Mouse (Mus musculus): ENCODE measurements around the gene Oas1g.
A peak's percentile ranks its signal among the peaks of the same experiment; 100 is the strongest.
"Not testable (repeated sequence)": the region's sequence is repeated elsewhere in the genome, so short reads cannot be mapped to it uniquely, and the experiment has no call there.

Gene Oas1g

DNA sequence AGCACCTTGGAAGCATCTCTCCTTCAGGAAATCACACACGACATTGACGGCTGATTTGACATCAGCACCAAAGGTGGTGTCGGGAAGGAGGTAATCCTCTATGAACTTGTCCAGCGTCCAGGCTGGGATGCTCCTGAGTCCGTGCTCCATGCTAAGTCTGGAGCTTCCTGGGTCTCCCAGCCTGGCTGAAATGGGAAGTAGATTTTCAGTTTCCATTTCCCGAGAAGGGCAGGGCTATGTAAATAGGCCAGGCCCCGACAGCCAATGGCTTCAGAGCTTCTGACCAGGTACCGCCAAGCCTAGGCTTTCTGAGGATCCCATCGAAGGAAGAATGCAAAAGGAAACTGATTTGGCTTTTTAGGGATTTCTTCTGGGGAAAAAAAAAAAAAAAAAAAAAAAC lies at the start of gene Oas1g:
Gene Oas1g, minus strand, starts transcription at position 201 of the 400 bp plus-strand sequence.
- DNase-seq (ENCODE audit: low read depth, low spot score): not testable (repeated sequence)

DNA sequence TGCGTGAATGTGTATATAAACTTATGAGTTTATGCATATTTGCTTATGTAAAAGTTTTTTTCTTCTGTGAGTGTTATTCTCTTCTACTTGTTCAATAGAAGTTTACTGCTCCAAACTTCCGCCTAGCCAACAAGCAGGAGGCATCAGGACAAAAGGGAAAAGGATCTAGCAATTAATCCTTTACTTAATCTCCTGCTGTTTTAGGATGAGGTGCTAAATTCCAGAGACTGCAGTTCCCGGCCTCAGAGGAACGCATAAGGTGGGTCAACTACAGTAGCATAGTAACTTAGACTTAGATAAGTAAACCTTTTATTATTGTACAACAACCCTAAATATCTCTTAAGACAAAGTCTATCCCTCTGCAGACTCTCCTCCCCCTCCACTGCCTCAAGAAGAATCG lies 46.6 kb upstream of the Oas1g start:
- DNase-seq (ENCODE audit: low read depth, low spot score): no peak

DNA sequence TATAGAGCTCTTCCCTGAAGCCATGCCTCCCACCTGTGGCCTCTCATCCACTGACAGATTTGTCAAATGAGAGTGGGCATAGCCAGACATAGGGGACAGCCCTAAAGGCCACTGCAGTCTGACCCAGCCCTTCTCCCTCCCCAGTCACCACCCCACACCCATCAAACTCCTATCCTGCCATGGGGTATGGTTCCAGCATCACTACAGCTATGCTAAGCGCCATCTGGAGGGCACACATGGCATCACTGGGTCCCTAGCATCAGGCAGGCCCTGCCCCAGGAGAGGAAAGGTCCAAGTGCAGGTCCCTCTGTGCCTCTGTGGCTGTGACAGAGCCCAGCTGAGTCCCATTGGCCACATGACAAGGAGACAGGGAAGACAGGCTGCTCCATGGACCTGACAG lies 39.6 kb upstream of the Oas1g start:
- no peak for DNase-seq (ENCODE audit: low read depth, low spot score)

DNA sequence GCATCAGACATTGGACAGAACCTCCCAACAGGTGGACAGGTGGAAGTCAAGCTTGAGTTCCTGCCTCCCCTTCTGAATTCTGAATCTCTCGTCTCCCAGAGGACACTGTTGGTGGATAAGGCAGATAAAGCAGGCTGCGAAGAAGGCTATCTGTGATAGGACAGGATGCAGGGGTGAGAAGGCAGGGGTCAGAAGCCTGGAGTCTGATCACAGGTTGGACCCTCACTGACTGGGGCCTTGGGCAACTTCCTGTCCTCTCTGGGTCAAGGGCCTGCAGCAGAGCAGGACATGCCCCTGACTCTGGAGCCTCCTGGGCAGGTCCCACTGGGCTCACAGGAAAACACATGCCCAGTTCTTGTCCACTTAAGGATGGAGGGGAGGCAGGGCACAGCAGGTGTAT lies 38.9 kb upstream of the Oas1g start:
- not testable (repeated sequence) for DNase-seq (ENCODE audit: low read depth, low spot score)

DNA sequence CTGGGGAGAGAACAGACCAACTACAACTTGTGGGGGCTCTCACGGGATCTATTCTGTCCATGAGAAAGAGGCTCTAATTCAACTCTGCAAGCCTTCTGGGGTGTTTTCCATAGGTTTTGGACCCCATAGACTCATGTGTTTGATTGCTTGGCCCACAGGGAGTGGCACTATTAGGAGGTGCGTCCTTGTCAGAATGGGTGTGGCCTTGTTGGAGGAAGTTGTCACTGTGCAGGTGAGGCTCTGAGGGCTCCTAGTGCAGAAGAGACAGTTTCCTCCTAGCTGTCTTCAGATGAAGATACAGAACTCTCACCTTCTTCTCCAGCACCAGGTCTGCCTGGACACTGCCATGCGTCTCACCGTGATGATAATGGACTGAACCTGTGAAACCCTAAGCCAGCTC lies 37.1 kb upstream of the Oas1g start:
- DNase-seq (ENCODE audit: low read depth, low spot score): not testable (repeated sequence)

DNA sequence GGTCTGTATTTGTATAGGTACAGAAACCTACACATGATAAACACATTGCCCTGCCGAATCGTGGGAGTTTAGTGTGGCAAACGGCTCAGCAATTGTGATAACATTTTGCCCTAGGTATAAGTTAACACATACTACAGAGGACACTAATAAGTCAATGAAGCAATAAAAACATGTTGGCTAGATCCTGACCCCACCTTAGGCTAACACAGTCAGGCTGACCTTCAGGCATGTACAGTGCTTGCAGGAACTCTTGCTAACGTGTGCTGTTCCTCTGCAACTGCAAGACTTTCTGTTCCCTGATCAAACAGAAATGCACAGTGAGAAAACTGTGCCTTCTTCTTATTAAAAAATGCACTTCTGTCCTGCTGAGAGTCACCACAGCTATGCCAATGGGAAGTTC lies 36.6 kb upstream of the Oas1g start:
- DNase-seq (ENCODE audit: low read depth, low spot score): no peak

DNA sequence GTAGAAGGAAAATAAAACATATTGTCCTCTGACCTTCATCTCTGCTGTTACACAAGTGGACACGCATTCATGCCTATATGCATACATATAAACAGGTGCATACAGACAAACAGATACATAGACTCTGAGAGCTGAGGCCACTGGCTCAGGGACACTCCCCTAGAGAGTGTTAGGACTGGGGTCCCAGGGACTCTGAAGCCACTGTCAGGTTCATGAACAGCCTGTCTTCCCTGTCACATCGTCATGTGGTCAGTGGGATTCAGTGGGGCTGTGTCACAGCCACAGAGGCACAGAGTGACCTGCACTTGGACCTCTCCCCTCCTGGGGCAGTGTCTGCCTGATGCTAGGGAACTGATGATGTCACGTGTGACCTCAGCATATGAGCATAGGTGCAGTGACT lies 32.9 kb upstream of the Oas1g start:
- DNase-seq (ENCODE audit: low read depth, low spot score): no peak

DNA sequence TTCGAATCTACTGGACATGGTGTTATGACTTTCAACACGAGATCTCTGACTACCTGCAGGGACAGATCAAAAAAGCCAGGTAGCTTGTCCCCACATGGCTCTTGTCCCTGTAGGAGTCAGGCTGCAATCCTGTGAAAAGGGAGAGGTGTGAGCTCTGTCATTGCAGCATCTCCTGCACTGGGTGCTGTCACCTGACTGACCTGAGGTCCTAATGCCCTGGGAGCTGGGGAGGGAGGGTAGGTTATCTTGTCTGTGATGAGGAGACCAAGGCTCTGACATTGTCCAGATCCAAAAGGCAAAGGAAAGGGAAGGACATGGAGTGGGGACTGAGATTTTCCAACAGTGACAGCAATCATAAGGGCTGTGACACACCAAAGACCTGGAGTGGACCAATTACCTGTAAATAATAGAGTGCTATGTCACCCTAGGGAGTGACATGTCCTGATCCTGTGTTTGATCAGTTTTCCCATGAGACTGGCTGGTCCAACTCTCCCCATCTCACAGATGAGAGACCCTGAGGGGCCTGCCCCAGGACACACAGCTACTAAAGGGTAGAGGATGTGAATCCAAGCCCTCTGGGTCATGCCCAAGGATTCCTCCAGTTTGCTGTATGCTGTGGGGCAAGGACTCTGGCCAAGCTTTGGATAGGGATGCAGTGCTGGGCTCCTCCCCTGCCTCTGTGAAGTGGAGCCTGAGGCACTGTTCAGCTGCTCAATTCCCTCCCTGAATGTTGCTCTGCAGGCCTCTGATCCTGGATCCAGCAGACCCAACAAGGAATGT lies 31.9 kb upstream of the Oas1g start:
- DNase-seq (ENCODE audit: low read depth, low spot score): not testable (repeated sequence)

DNA sequence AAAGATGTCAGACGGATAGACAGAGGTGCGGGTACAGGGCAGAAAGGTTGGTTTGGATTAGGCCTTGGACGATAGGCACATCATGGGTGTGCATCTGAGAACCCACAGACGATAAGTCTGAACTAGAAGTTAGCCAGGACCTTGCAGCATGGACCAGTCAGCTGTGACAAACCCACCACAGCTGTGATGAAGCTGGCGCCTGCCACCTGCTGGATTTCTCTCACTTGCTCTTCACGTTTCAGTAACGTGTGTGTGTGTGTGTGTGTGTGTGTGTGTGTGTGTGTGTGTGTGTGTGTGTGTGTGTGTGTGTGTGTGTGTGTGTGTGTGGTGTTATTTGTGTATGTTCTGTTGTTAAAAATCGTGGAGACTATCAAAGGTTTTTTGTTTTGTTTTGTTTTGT lies 26.8 kb upstream of the Oas1g start, which contains the start of gene Oas1d:
Gene Oas1d, plus strand, starts transcription at position 333 of the 400 bp plus-strand sequence.
- peak; percentile 62 for DNase-seq (ENCODE audit: low read depth, low spot score)

DNA sequence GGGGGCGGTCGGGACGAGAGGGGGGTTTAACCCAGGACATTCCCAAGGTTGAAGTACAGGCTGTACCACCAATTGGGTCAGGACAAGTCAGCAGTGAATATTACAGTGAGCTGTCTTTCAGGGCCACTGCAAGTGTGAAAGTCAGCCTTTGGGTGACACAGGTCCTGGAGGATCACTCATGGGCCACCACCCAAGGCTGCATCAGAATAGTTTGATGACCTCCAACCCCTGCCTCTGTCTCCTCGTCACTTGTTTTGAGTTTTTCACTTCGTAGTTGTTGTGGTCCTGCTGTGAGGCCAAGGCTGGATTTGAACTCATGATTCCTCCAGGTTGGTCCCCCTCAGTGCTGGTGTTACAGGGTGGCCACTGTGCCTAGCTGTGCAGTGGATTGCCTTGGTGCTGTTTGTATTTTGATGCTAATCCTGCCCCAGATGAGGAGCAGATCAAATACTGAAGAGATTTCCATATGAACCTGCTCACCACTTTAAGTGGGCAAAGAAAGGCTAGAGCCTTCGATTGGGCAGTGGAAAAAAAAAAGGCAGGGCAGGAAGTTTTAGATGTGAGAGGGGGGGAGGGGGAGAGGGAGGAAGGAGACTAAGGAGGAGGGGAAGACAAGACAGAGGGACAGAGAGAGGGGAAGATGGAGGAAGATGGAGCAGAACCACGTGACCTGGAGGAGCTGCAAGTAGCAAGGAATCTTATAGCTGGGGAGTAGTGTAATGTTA lies 20.9 kb upstream of the Oas1g start:
- no peak for DNase-seq (ENCODE audit: low read depth, low spot score)

DNA sequence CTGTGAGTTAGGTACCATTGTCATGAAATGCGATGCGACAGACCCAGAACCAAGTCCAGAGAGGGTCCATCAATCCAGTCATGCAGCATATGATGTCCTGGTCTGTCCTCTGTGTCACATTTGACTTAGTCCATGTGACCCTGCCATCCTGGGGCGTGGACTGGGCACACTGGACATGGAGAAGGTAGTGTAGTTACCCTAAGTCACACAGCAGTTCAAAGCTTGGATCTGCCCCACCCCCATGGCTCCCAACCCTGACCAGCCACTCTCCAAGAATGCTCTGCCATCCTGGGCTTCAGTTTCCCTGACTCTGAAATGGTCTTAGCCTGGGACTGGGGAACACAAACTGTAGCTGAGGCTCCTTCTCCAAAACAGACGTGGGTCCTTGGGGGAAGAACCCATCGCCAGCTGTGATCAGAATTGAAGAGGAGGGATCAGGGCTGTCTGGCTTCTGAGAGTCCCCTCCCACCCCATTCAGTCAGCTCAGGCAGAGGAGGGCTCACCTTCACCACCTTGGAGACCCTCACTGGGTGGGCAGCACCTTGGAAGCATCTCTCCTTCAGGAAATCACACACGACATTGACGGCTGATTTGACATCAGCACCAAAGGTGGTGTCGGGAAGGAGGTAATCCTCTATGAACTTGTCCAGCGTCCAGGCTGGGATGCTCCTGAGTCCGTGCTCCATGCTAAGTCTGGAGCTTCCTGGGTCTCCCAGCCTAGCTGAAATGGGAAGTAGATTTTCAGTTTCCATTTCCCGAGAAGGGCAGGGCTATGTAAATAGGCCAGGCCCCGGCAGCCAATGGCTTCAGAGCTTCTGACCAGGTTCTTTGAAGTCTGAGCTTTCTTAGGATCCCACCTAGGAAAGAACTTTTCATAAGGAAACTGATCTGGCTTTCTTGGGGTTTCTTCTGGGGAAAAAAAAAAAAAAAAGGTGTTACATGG lies 19.6 kb upstream of the Oas1g start, which contains the start of gene Oas1a:
Gene Oas1a, minus strand, starts transcription at position 731 of the 943 bp plus-strand sequence.
- not testable (repeated sequence) for DNase-seq (ENCODE audit: low read depth, low spot score)

DNA sequence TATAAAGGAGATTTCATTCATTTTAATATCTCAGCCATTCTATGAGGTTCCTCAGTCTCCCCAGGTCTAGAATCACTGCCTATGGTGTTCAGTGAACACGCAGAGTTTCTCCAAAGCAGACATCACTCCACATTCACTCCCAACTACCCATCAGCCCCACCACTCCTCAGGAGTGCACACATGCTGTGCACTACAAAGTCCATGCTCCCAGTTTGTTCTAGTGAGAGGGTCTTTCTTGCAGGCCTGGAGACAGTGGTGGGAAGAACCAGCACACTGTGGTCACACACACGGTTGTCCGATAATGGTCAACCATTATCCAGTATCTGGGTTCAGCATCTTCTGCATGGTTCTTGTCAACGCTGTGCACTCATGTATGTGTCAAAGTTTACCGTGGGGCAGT lies 14.6 kb upstream of the Oas1g start:
- no peak for DNase-seq (ENCODE audit: low read depth, low spot score)

DNA sequence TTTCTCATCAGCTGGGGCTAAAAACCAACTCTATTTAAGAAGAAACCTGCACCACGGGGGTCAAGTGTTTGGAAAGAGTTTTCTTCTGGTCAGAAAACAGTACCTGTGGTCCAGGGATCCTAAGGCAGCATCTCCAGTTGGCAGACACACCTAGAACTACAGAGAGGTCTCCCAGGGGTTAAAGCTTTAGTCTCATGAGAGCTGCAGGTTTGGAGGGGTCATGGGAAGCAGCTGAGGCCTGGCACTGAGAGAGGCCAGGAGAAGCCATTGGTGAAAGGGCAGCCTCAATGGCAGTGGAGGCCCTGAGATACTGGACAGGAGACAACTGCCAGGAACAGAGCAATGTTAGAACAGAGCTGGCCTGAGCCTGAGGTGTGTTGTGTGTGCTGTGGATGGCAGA lies 13.3 kb upstream of the Oas1g start:
- no peak for DNase-seq (ENCODE audit: low read depth, low spot score)

DNA sequence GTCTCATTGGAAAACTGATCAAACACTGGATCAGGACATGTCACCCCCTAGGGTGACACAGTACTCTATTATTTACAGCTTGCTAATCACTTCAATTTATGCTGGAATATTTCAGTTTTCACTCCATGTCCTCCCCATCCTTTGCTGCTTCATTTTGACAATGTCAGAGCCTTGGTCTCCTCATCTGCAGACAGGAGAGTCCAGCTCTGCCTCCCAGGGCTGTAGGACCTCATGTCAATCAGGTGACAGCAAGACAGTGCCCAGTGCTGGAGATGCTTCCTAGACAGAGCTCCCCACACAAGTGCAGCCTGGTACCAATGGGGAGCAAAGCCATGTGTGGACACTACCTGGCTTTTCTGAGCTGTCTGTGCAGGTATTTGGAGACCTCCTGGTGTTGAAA lies 11.3 kb upstream of the Oas1g start:
- no peak for DNase-seq (ENCODE audit: low read depth, low spot score)

DNA sequence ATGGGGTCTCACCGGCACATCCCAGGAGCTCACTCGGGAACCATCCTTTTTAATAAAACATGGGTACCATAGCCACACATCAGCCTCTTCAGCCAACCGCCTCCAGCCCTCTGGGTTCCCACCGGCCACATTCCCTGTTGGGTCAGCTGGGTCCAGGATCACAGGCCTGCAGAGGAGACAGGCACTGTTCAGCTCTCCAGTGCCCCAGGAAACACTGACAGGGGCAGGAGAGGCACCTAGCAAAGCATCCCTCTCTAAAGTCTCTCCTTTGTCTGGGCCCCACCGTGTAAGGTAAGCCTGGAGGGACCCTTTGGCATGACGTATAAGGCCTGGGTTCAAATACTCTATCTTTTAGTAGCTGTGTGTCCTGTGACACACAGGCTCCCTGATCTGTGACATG lies 10.9 kb upstream of the Oas1g start:
- no peak for DNase-seq (ENCODE audit: low read depth, low spot score)

DNA sequence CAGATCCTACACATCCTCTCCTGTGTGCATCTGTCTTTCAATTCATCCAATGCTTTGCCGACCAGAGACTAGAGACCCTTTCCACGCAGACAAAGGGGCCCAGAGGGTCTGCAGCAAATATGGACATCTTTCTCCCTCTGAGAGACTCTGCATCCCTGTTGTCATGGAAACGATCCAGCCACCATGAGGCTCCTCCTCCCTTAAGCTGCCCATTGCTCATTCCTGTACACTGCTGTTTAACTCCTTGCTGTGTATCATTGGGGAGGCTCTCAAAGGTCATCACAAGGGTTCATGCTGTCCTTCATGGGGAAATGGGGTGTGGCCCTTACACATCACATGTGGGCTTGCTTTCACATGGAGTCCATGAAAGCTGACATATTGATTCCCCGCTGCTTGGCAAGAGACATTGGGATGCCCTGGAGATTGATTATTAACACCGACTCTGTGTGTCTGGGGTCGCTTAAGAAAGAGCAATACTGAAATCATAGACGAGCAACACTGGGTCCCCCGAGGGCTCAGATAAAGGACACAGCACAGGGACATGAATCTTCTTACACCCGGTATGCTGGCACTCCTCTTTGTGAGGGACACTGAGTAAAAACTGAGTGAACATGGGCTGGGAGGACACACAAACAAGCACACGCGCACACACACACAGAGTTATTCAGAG lies 8.0 kb upstream of the Oas1g start:
- no peak for DNase-seq (ENCODE audit: low read depth, low spot score)

DNA sequence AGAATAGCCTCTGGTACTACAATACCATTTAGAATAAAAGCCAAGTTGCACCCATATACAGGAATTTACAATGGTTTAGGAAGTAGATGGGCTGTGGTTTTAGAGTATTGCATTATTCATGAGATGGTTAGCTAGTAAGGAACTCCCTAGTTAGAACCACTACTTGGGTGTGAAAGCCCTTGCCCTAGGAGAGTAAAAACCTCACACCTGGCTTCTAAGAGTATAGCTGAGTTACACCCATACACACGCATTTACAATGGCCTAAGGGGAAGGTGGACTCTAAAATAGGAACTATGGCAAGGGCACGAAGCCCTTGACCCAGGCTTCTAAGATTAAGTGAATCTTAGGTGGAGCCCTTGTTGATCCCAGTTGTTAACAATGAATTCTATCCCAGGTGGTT lies 7.3 kb upstream of the Oas1g start:
- not testable (repeated sequence) for DNase-seq (ENCODE audit: low read depth, low spot score)

DNA sequence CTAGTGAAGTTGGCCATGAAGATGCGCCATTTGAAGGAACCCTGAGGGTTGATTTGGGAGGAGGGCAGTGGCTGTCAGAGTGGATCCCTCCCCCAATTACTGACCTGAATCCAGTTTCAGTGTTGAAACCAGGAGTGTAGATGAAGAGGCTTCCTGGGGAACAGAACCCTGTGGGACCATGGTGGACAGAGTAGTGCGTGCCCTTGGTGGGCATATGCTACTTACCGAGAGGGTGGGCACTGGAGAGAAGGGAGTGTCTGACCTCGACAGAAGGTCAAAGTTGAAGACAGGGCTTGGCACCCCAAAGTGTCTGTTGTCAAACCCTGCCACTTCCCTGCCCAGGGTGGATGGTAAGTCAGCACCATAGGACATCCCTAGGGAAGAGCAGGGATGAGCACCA lies 6.5 kb upstream of the Oas1g start:
- DNase-seq (ENCODE audit: low read depth, low spot score): not testable (repeated sequence)

DNA sequence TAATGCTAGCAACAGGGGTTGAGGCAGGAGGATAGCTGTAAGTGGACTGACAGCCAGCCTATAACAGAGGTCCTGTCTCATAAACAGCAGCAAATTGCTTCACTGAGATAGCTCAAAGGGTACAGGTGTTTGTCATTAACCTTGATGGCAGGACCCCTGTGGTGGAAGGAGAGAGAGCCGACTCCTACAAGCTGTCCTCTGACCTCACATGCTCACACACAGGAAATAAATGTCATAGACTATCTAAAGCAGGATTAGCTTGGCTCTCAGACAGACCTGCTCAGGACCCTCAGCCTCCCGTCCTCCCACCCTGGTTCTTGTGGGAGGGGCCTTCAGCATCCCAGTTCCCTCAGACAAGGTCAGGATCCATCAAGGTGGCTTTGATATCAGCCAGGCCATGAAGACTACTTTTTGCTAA lies 4.8 kb upstream of the Oas1g start:
- no peak for DNase-seq (ENCODE audit: low read depth, low spot score)

DNA sequence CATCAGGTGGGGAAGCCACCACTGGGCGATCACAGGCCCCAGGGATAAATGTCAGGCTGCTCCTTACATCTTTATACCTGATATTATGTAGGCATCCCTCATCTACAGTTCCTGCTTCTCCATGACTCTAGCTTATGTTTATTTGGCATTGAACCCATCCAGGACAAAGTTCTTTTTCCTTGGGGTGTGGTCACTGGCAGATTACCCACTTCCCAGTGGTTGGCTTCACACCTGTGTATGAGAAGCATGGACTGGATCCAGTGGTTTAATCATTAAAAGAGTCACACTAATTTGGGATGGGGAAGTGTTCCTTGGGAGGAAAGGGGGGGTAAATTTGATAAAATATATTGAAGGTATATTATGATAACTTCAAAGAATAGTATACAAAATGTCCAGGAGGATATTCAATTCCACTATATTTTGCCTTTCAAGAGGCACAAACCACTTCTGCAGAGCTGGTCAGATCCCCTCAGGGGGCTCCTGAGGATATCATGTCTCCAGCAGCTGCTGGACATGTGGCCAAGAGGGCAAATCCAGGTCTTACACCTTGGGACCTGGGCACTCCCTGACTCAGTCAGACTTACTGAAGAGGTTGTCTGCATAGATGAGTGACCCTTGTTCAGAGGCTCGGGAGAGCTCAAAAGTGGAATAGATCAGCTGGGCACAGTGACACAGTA lies 4.3 kb upstream of the Oas1g start:
- DNase-seq (ENCODE audit: low read depth, low spot score): not testable (repeated sequence)

DNA sequence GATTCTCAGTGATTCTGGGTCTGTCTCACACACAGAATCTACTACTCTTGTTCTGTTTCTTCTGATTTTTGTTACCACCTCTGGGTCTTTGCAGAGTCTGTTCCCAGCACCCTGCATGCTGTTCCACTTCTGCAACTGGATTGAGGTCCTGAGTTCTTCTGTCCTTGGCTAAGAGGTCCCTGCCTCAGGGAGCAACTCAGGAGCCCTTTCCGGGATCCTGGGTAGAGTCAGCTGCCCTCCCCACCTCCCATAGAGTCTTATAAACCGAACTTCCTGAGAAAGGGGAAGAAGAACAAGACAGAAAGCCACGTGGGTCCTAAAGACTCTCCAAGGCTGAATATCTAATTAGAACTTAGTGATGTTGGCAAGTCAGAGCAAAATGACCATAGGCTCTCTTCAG lies 3.6 kb upstream of the Oas1g start:
- DNase-seq (ENCODE audit: low read depth, low spot score): no peak

Measured in A20 (cell line).